Mouse (Mus musculus) G1E (cell line): ENCODE measurements around the gene 2610507B11Rik. TPM values are rescaled to one million over a fixed set of nuclear protein-coding genes. Genes with fewer than 3 reads are reported as not detected.

Experiments
- ATAC-seq: 2 replicates; pipeline ENCODE4 v1.8.0; 2016; ENCODE audit warnings: mild to moderate bottlenecking; ENCODE audit not compliant: insufficient number of reproducible peaks, poor library complexity, low FRiP score, severe bottlenecking; ENCODE audit errors: extremely low read depth
- DNase-seq: peaks from one replicate; pipeline ENCODE4 v3.0.0; 2012; ENCODE audit warnings: low spot score
- H3K27me3 ChIP-seq: 2 replicates; pipeline ENCODE4 v1.6.1; 2012; ENCODE audit warnings: mild to moderate bottlenecking, low read length, inconsistent platforms; ENCODE audit not compliant: insufficient read depth
- H3K36me3 ChIP-seq: replicated peaks from 2 replicates; pipeline ENCODE3; 2012; ENCODE audit warnings: mild to moderate bottlenecking, inconsistent platforms
- H3K4me1 ChIP-seq: 2 replicates; pipeline ENCODE4 v1.6.1; 2012; ENCODE audit warnings: low read depth, low read length, inconsistent platforms, mixed read lengths; ENCODE audit not compliant: insufficient read depth
- H3K4me3 ChIP-seq: 2 replicates; pipeline ENCODE4 v1.5.1; 2012; ENCODE audit warnings: low read depth, mild to moderate bottlenecking, inconsistent platforms, low read length, moderate library complexity, mixed read lengths
- H3K9me3 ChIP-seq: replicated peaks from 2 replicates; pipeline ENCODE4 v1.6.1; 2012; ENCODE audit warnings: inconsistent platforms
- CTCF ChIP-seq: IDR thresholded peaks from 2 replicates; pipeline ENCODE4 v1.5.1; 2012; ENCODE audit warnings: low read depth, low read length, inconsistent platforms, mixed read lengths
- GATA1 ChIP-seq: IDR thresholded peaks from 2 replicates; pipeline ENCODE4 v1.6.1; 2012; ENCODE audit warnings: borderline replicate concordance, low read length, inconsistent platforms, mixed read lengths
- GATA2 ChIP-seq: IDR thresholded peaks from 2 replicates; pipeline ENCODE4 v1.6.1; 2012; ENCODE audit warnings: low read depth, low read length, inconsistent platforms, borderline replicate concordance
- POLR2AphosphoS5 ChIP-seq: IDR thresholded peaks from 2 replicates; pipeline ENCODE4 v1.6.1; 2012; ENCODE audit warnings: low read depth, low read length, inconsistent platforms; ENCODE audit not compliant: insufficient replicate concordance
- TAL1 ChIP-seq: conservative IDR thresholded peaks from 2 replicates; pipeline ENCODE4 v1.6.1; 2012; ENCODE audit warnings: low read depth, low read length, inconsistent platforms, mixed read lengths
- polyA plus RNA-seq: library from polyadenylated mRNA; stranded (reverse); fragments of >175 nt; gene quantifications from 2 replicates; pipeline ENCODE4 v1.2.3, GENCODE M21; 2012
- total RNA-seq, 2 experiments: library from RNA; stranded (forward) in 1 of 2; stranded (reverse) in 1 of 2; fragments of 200-1000 nt in 1 of 2; fragments of >200 nt in 1 of 2; fragmentation: Nextera tagmentation in 1 of 2; gene quantifications; 2 replicates each; pipeline ENCODE4 v1.2.3; 2014 to 2017

Gene 2610507B11Rik
- total and polyA plus RNA-seq, 3 experiments = 55.8 to 113 (median 70.6) TPM

- DNase-seq = no peak
- Histone ChIP-seq H3K36me3 (peaks cover 72% of the 10 kb centered on the region), H3K4me1 (peaks cover 26% of the 10 kb centered on the region), H3K9me3 (no peaks in the 10 kb centered on the region), H3K4me3 (no peak overlapping the region), H3K27me3 (peaks cover 3% of the 10 kb centered on the region; the same call in 1 of the 2 replicates)
- no peak for ATAC-seq
- TF ChIP-seq CTCF (no peak), GATA1 (no peak), POLR2AphosphoS5 (no peak), GATA2 (no peak)
These were observed 62.6 kb downstream of the 2610507B11Rik start for GRCm38 (mm10) chr11:78324000-78324785.

GRCm38 (mm10) chr11:78324965-78325364 lies 63.4 kb downstream of the 2610507B11Rik start:
- Histone ChIP-seq H3K4me3 (no peak overlapping the region), H3K27me3 (peaks cover 3% of the 10 kb centered on the region; the same call in 1 of the 2 replicates), H3K9me3 (no peaks in the 10 kb centered on the region), H3K4me1 (peaks cover 31% of the 10 kb centered on the region), H3K36me3 (peaks cover 65% of the 10 kb centered on the region)
- ATAC-seq (no peak), DNase-seq (no peak)
- TF ChIP-seq GATA1 (no peak), CTCF (no peak), GATA2 (no peak), TAL1 (no peak)

GRCm38 (mm10) chr11:78327215-78327614 lies 65.7 kb downstream of the 2610507B11Rik start:
- TF ChIP-seq TAL1 = no peak
- no peak for TF ChIP-seq POLR2AphosphoS5
- TF ChIP-seq GATA2 = no peak
- no peak for TF ChIP-seq GATA1
- TF ChIP-seq CTCF = no peak
- DNase-seq (no peak), ATAC-seq (no peak)
- Histone ChIP-seq H3K9me3 (no peaks in the 10 kb centered on the region), H3K4me1 (peaks cover 31% of the 10 kb centered on the region), H3K36me3 (peaks cover 56% of the 10 kb centered on the region), H3K27me3 (peaks cover 3% of the 10 kb centered on the region; the same call in 1 of the 2 replicates), H3K4me3 (no peak overlapping the region)

GRCm38 (mm10) chr11:78327634-78328511 lies 66.3 kb downstream of the 2610507B11Rik start, which contains the start of gene Pigs:
Pigs (plus strand) TSS chr11:78328415.
- ATAC-seq = peak; percentile 98
- Histone ChIP-seq H3K4me1 (peaks cover 25% of the 10 kb centered on the region), H3K27me3 (peaks cover 3% of the 10 kb centered on the region; the same call in 1 of the 2 replicates), H3K4me3 (peak within 1 kb of the TSS; percentile 97), H3K9me3 (no peaks in the 10 kb centered on the region), H3K36me3 (peaks cover 56% of the 10 kb centered on the region)
- DNase-seq = peak; percentile 99
- no peak for TF ChIP-seq TAL1
- TF ChIP-seq CTCF = no peak
- TF ChIP-seq GATA2 = no peak
- TF ChIP-seq GATA1 = no peak
- TF ChIP-seq POLR2AphosphoS5 = no peak

GRCm38 (mm10) chr11:78328512-78329056 lies 67.0 kb downstream of the 2610507B11Rik start:
- H3K27me3 ChIP-seq = peaks cover 3% of the 10 kb centered on the region; the same call in 1 of the 2 replicates
- DNase-seq (peak; percentile 52), ATAC-seq (no peak)
- H3K4me3 ChIP-seq = peak overlapping the region; percentile 97
- no peak for TF ChIP-seq CTCF
- TF ChIP-seq POLR2AphosphoS5 = no peak
- no peak for TF ChIP-seq TAL1
- TF ChIP-seq GATA2 = no peak
- TF ChIP-seq GATA1 = no peak
- no peaks in the 10 kb centered on the region for H3K9me3 ChIP-seq
- peaks cover 58% of the 10 kb centered on the region for H3K36me3 ChIP-seq
- peaks cover 18% of the 10 kb centered on the region for H3K4me1 ChIP-seq

GRCm38 (mm10) chr11:78332676-78333075 lies 71.1 kb downstream of the 2610507B11Rik start:
- Histone ChIP-seq H3K4me1 (peaks cover 14% of the 10 kb centered on the region), H3K36me3 (peaks cover 66% of the 10 kb centered on the region), H3K27me3 (no peaks in the 10 kb centered on the region), H3K4me3 (no peak overlapping the region), H3K9me3 (no peaks in the 10 kb centered on the region)
- DNase-seq = no peak
- TF ChIP-seq GATA1 = no peak
- TF ChIP-seq TAL1 = no peak
- TF ChIP-seq CTCF = no peak
- no peak for TF ChIP-seq POLR2AphosphoS5
- TF ChIP-seq GATA2 = no peak
- no peak for ATAC-seq
